Mouse (Mus musculus): Measurements from ENCODE around the gene Gm10643.

Gm10643 gene

DNA sequence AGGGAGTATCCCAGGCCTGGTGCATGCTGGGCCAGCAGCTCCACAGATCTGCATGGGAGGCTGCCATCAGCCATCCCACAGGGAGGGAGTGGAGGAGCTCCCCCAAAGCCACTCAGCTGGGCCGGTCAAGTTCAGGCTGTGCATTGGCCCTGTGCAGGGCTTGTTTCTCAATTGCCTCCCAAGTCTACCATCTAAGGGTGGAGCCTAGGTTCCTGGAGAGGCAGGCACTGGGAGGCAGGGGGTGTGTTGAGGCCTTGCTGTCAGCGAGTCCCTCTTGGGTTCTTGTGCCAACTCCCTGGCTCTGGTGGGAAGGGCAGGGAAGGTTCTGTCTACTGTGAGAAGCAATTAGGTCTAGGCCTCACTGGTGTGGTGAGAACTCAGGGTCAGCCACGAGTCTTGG lies 7.0 kb upstream of the Gm10643 start:
- DNase-seq (ENCODE audit: low read depth in 1 of 2, low spot score in 2 of 2): no peak

DNA sequence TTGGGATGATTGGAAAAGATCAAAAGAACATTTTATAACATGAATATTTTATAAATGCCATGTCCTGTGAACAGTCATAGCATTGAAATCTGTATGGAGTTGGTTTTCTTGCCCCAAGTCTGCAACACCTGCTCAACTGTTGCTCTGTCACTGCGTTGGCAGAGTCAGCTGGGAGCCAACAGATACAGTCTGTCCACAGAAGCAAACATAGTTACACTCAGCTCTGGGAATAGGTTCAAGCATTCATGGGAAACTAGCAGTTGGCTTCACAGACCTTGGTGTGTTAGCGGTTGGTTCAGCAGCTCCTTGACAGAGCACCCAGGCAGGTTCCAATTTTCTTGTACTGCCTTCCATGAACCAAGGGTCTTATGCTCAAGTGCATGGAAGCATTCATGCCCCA lies 5.7 kb upstream of the Gm10643 start:
- no peak for DNase-seq (ENCODE audit: low read depth in 1 of 2, low spot score in 2 of 2)

GRCm38 (mm10) chr8:84070241-84070640 lies 5.3 kb upstream of the Gm10643 start:
- peak in 1 of 2 experiments; percentile 30 for DNase-seq (ENCODE audit: low read depth in 1 of 2, low spot score in 2 of 2)

DNA sequence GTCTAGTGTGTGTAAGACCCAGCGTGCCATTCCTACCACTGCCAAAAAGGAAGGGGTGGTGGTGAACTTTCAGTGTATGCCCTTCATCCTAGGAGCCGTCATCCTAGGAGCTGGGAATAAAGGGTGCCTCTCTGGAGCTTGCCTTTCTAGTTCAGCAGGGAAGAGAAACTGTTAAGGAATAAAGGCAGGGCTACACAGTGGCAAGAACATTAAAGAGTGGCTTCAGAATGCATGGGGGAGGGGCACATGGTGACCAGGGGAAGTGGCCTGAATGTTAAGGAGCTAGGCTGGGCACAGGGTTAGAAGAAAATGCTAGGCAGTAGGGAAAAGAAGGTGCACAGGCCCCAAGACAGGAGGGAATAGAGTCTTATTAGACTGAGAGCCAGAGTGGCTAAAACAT lies 4.8 kb upstream of the Gm10643 start:
- DNase-seq (ENCODE audit: low read depth in 1 of 2, low spot score in 2 of 2): no peak

DNA sequence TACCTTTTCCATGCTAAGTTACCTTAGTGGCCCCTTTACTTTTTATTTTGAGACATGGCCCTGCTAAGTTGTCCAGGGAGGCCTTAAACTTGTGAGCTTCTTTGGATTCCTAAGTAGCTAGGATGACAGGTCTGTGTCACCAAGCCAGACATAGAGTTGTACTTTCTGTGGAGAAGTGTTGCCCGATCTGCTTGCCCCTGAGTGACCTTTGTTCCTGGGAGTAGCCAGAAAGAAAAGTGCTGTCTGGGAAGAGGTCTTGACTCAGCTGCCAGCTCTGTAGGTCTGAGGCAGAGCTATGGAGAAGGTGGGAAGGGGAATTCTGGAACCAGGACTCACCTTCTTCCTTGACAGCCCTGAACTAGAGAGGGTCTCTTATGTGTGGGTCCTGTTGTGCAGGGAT lies 4.2 kb upstream of the Gm10643 start:
- DNase-seq (ENCODE audit: low read depth in 1 of 2, low spot score in 2 of 2): no peak

DNA sequence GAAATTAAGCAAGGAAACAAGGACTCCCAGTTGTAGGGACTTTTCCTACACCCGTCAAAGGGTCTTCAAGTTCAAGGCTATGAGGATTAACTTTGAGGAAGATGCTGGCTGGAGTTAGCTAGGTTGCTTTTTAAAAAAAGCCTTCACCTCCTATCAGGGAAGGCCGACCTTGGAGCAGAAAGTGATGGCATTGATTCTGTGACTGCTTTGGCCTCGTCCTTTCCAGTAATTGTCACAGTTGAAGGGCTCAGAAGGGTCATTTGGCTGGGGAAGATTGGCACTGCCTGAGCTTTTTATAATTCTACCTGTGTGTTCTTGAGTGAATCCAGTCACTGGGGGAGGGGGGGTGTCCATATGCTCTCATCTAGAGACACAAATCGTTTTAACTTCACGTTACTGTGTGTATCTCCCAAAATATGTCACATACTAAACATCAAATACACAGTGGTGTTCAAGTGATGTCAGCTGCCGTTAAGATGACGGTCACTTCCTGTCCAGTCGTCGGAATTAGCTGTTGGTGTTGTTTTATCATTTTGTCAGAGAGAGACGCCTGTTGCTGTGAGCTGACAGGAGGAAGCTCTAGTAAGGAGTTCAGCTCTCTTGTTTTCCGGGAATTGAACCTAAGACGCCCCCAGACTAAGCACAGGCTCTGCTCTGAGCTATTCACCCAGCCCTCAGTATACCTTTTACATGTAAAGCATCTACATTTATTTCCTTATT lies 3.5 kb upstream of the Gm10643 start:
- DNase-seq (ENCODE audit: low read depth in 1 of 2, low spot score in 2 of 2): no peak

DNA sequence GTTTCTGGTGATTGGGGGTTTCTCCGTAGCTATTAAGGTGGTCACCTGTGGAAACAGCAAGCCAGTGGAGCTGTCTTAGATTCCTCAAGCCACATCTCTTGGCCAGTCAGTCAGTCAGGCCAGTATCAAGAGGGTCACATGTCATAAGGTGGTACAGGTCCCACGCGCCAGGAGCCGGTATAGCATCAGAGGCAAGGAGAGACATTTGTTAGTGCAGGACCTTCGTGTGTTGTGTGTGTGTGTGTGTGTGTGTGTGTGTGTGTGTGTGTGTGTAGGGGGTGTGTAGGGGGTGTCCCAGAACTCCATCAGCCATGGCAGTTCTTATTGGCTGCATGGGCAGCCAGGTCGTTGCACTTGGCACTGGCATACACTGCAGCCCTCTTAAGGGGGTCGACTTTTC lies 3.0 kb upstream of the Gm10643 start:
- no peak for DNase-seq (ENCODE audit: low read depth in 1 of 2, low spot score in 2 of 2)

DNA sequence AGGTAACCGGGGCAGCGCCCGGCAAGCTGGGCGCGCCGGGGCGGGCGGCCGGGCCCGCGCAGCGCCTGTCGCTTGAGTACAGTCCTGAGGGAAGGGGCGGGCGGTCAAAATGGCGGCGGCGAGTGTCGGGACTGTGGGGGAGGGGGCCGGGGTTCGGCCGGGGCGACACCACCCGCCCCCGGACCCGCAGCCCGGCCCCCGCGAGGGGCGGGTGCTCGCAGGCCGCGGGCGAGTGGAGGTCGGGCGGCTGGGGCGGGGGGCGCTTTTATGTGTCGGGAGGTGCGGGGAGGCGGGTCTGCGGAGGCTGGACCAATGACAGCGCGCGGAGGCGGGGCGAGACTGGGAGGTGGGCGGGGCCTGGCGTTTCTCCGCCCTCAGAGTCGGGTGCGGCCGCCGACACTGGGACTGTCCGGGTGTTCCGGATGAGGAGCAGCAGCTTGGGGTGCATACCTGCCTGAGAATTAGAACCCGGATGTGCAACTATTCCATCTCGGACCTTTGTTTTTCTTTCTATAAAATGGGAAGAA lies 2.2 kb upstream of the Gm10643 start:
- peak; percentile 84 to 93 for DNase-seq (ENCODE audit: low read depth in 1 of 2, low spot score in 2 of 2)

GRCm38 (mm10) chr8:84066291-84066930 lies 1.5 kb upstream of the Gm10643 start, which contains the start of gene Rfx1:
Gene Rfx1, plus strand, starts transcription at chr8:84066834.
- peak; percentile 97 to 99 for DNase-seq (ENCODE audit: low read depth in 1 of 2, low spot score in 2 of 2)

GRCm38 (mm10) chr8:84065457-84066072 lies 628 bp upstream of the Gm10643 start:
- no peak for DNase-seq (ENCODE audit: low read depth in 1 of 2, low spot score in 2 of 2)

- peak in 1 of 2 experiments; percentile 54 for DNase-seq (ENCODE audit: low read depth in 1 of 2, low spot score in 2 of 2)
Measured at GRCm38 (mm10) chr8:84063861-84064610, 901 bp downstream of the Gm10643 start.

DNA sequence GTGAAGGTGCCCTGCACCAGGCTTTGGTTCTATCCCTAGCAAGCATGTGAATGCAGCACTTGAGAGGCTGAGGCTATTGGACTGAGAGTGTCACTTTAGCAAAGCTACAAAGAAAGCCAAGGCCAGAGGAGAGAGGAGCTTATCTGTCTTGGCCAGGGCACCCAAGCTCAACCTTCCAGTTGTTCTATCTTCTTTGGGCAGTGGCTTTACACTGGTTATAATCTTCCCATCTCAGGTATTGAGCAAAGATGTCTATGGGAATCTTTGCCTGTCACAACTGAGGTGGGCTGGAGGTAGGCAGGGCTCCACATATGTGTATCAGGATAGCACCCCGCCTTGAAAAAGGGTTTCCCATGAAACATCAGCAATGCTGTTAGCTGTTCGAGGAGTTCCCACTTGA lies 4.7 kb downstream of the Gm10643 start:
- DNase-seq (ENCODE audit: low read depth in 1 of 2, low spot score in 2 of 2): no peak

GRCm38 (mm10) chr8:84059226-84059625 lies 5.7 kb downstream of the Gm10643 start:
- DNase-seq (ENCODE audit: low read depth in 1 of 2, low spot score in 2 of 2): no peak

GRCm38 (mm10) chr8:84057827-84058226 lies 7.1 kb downstream of the Gm10643 start:
- no peak for DNase-seq (ENCODE audit: low read depth in 1 of 2, low spot score in 2 of 2)

- no peak for DNase-seq (ENCODE audit: low read depth in 1 of 2, low spot score in 2 of 2)
Measured at GRCm38 (mm10) chr8:84053229-84053628, 11.7 kb downstream of the Gm10643 start.

DNA sequence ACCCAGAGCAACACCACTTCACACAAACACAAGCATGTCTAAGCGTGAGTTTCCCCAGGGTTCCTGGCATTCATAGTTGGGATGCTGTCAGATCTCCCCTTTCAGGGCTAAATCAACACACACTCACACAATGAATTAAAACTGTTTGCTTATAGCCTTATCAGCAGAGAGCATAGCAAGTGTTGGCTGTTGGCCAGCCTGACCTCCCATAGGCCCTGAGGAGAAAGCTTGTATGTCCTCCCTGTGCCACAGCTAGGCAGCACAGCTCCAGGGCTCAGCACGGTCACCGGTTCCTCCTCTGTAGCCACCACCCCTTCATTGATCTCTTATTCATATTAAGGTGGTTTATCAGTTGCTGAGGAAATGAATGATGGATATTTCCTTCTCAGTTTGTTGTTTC lies 12.2 kb downstream of the Gm10643 start:
- DNase-seq (ENCODE audit: low read depth in 1 of 2, low spot score in 2 of 2): no peak

- no peak for DNase-seq (ENCODE audit: low read depth in 1 of 2, low spot score in 2 of 2)
Measured at GRCm38 (mm10) chr8:84048171-84048570, 16.8 kb downstream of the Gm10643 start.

DNA sequence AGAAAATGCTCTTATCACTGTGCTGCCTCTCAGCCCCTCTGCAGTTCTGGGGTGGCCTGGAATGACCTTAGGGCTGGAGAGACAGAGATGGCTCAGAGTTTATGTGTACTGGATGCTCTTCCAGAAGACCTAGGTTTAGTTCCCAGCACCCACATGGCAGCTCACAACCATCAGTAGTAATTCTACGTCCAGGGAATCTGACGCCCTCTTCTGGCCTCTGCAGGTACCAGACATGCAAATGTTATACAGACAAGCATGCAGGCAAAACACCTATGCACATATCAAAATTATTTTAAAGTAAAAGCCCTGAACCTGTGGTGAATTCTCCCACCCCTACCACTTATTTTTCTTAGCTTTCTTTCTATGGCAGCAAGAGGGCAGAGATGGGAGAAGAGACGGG lies 18.4 kb downstream of the Gm10643 start:
- DNase-seq (ENCODE audit: low read depth in 1 of 2, low spot score in 2 of 2): no peak

GRCm38 (mm10) chr8:84044900-84045299 lies 20.0 kb downstream of the Gm10643 start, which contains the start of gene Rln3:
Gene Rln3, minus strand, starts transcription at chr8:84045000.
- DNase-seq (ENCODE audit: low read depth in 1 of 2, low spot score in 2 of 2): no peak

DNA sequence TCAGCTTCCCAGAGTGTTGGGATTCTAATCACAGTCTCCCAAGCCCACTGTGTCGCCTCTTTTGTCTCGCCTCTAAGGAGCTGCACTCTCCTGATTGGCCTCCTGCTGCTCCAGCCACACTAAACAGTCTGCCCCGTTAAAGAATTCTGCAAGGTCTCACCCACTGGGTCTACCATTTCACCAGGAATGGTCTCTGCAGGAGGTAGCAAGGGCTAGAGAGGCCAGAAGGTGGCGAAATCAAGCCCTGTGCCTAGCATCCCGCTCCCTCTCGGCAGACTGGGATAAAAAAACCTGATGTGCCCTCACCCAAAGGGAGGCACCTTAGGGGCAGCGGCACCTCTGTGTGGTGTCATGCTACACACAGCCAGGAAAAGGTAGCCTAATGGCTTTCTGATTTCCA lies 20.8 kb downstream of the Gm10643 start:
- no peak for DNase-seq (ENCODE audit: low read depth in 1 of 2, low spot score in 2 of 2)

DNA sequence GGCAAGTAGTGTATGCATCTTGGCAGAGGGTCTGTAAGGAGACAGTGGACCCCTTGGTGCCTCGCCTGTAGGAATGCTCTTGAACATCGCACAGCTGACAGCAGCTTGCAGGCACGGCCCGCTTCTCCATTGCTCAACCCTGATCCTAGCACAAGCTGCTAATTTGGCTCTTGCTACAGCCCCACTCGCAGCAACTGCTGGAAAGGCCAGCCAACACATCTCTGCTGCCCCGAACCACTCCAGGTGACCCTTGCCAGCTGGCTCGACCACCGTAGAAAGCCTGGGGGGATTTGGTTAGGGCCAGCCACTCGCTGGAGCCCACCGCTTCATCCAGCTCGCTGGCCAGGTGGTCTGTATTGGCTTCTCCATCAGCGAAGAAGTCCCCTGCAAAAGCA lies 22.0 kb downstream of the Gm10643 start:
- no peak for DNase-seq (ENCODE audit: low read depth in 1 of 2, low spot score in 2 of 2)

Data from monocyte, adult 2 months (primary cell).